Mouse (Mus musculus): ENCODE measurements around the gene Rsc1a1.

The Rsc1a1 gene

GRCm38 (mm10) chr4:141654509-141654908 lies 30.9 kb downstream of the Rsc1a1 start:
- WGBS = 66% methylated on average over 6 of the region's 6 CpGs

- 62% methylated on average over 13 of the region's 13 CpGs for WGBS
Measured at GRCm38 (mm10) chr4:141653813-141654212, 31.6 kb downstream of the Rsc1a1 start.

GRCm38 (mm10) chr4:141653044-141653443 lies 32.4 kb downstream of the Rsc1a1 start:
- 67% methylated on average over 8 of the region's 8 CpGs for WGBS

DNA sequence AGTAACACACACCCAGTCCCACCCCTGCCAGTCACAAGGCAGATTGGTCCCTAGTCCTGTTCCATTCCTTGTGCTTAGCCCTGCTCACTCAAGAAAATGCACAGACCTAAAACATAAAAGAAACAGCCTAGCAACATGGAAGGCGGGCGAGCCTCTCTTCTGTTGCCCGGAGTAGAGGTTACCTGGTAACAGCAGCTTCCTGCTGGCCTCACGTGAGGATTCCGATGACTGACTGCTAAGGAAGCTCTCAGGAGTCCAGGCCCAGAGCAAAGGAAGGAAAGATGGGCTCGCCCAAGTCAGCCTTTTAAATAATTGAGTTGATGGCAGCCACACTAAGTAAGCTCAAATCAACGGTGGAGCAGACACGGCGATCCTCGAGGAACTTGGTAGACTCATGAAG lies 33.5 kb downstream of the Rsc1a1 start:
- WGBS = 85% methylated on average over 10 of the region's 10 CpGs

DNA sequence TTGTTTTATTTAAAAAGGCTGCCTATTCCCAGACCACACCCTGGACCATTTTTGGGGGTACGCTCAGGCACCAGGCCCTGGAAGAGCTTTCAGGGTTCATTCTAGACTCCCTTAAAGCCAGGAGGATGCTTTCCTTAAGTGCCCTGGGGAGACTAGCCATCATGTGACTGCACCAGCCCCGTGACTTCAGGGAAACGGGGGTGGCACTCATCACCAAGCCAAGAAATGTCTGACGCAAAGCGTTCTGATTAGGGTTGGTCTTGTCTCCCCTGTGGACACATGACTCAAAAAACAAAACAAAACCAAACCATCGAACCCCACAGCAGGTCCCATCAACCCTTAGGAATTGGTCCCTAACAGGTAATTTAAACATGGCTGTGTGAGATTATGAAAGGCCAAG lies 34.1 kb downstream of the Rsc1a1 start:
- WGBS = 58% methylated on average over 6 of the region's 6 CpGs

DNA sequence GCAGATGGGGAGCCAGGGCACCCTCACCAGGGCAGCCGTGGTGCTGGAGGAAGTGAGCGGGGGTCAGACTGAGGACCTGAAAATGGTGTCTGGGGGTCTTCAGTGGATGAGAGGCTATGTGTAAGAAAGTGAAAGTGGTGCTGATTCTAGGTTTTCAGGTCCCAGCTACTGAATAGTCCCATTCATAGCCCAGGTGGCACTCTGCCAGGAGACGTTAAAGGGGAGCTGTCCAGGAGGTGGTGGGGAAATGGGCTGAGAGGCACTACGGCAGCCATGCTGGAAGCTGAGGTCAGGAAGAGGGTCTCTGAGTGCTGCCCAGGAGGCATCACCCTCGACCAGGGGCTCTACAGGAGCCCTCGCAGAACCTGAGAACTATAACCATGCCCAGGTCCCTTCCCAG lies 36.2 kb downstream of the Rsc1a1 start:
- whole genome bisulfite sequencing = 58% methylated on average over 6 of the region's 6 CpGs

DNA sequence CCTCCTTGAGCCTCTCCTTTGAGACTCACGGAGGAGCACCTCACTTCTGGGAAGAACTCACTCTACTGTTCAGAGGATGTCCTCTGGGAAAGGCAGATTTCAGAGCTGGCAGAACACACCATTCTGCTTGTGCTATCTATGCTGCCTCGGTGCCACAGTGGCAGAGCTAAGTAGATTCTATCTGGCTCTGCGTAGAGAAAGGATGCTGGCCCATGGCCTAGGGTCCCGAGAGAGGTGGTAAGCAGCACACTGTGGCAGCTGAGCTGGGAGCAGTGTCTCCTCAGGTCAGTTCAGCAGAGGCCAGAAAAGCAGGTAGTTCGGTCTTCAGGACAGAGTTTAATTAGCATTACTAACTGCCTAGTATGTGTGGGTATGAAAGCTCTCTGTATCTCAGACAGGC lies 37.1 kb downstream of the Rsc1a1 start:
- WGBS = 61% methylated on average over 5 of the region's 5 CpGs

GRCm38 (mm10) chr4:141647187-141647586 lies 38.2 kb downstream of the Rsc1a1 start:
- 80% methylated on average over 3 of the region's 3 CpGs for WGBS

DNA sequence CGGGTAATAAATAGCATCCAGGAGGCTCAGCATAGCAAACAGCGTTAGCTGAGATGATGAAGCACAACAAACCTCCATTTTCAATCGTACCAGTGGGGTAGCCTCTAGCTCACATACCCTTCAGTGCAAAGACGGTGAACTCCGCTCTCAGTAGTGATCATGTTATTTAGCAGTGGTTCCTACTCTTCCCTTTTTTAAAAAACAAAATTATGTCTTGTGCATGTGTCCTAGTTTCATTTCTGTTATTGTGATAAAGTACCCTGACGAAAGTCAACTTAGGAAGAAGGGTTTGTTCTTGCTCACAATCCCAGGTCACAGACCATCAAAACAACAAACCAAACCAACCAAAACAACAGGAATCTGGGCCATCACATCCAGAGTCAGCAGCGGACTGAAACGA lies 39.4 kb downstream of the Rsc1a1 start:
- 87% methylated on average over 8 of the region's 8 CpGs for WGBS

DNA sequence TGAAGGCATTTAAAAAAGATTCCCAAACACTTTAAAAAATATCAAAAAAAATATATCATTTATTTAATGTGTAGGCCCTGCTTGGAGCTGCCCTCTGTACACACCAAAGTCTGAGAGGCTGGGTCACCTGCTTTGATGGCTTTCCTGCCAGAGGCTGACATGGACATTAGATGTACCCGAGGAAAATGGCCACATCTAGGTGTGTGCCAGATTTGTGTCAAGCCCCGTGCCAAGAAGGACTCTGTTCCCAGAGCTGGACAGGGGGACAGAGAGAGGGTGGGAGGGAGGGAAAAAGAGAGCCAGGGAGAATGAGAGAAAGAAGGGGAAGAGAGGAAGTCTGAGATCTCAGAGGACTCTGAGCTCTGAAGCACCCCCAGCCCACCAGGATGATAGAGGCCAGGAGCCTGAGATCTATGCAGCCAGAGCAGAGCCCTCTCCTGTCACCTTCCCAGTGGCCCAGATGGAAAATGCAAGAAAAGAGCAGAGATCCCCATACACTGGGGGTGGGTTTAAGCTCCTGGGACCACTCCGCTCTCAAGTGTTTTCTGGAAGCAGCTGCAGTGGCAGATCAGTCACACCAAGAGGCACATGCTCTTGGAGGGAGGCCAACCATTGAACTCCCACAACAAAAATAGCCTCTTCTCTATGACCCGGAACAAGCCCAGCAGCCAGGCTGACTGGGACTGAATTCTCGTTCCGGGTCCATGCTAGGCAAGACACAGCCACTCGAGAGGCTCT lies 42.1 kb downstream of the Rsc1a1 start:
- 14% methylated on average over 7 of the region's 7 CpGs for WGBS

DNA sequence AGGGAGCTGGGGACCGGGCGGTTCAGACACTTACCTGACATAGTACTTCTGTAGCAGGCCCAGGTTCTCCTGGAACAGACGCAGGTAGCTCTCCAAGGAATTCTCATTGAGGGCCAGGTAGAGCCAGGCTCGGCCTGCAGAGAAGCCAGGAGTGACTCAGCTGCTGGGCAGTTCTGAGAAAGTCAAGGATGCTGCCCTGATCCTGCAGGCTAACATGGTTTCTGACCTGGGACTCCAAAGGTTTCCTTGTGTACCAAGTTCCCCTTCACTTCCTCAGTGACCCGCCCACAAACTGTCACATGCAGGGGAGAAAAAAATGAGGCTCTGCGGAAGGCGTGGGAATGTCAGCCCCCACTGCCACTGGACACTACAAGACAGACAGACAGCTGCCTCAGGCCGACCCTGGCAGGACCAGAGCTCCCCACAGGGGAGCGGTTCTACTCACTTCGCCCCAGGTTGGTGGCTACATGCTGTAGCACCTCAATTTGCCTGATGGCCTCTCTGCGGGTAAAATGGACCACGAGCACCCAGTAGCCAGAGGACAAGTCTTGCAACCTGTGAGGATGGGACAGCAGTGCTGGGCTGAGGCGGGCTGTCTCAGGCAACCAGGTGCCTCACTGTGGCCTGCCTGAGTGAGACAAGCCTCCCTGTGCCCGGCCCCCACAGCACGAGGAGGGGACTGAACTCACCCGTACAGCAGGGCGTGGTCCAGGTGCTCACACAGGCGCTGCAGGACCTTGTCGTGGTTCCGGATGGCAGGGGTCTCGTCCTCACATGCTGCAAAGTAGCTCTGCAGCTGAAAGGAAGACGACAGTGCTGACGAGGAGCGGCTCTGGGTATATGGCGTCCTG lies 43.2 kb downstream of the Rsc1a1 start:
- 90% methylated on average over 25 of the region's 25 CpGs for WGBS

- 56% methylated on average over 7 of the region's 7 CpGs for WGBS
Measured at GRCm38 (mm10) chr4:141641353-141641771, 44.0 kb downstream of the Rsc1a1 start.

- WGBS = 70% methylated on average over 11 of the region's 11 CpGs
Measured at GRCm38 (mm10) chr4:141639474-141639873, 45.9 kb downstream of the Rsc1a1 start.

DNA sequence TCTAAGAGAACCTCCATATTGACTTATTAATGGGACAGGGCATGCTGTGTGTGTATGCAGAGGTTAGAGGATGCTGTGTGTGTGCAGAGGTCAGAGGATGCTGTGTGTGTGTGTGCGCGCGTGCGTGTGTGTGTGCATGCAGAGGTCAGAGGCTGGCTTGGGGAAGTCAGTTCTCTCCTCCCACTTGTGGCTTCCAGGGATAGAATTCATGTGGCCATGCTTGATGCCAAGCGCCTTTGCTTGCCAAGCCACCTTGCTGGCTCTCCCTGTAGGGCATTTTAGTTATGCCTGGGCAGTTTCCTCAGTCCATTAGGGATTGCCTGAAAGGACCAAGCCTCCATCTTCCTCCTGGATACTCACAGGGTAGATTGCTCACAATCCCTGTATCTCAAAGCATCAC lies 48.7 kb downstream of the Rsc1a1 start:
- WGBS = 96% methylated on average over 5 of the region's 5 CpGs

GRCm38 (mm10) chr4:141635991-141636390 lies 49.4 kb downstream of the Rsc1a1 start:
- 86% methylated on average over 9 of the region's 9 CpGs for WGBS
